Mouse (Mus musculus) inflammation-experienced regulatory T-cells (primary cell): ENCODE results near the gene Olfr530. TPM values are rescaled to one million over a fixed set of nuclear protein-coding genes. Genes with fewer than 3 reads are reported as not detected.

Experiments
- polyA plus RNA-seq, 2 experiments: library from polyadenylated mRNA; unstranded; fragments of 100-300 nt; shearing (Covaris generic); gene quantifications; one replicate each; pipeline ENCODE4 v1.2.1; 2017

Olfr530 gene
- polyA plus RNA-seq = under 1 TPM in 1 of 2 experiments, not detected in 1; 0.76 TPM

DNA sequence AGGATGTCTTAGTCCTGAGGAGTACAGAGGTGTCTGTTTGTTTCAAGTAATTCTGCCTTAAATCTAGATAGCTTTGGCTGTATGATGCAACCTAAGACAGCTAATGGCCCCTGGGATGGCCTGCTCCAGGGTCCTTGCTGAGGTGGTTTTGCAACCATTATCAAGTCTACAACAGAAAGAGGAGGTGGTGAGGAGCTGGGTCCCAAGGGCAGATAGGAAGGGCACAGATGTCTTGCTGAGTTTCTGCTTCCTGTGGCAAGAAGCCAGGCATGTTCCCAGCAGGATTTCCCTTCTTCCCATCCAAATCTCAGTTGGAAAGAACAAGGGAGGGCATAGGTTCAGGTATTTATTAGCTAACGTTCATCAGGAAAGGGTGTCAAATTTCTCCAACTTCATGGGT, at the start of gene Olfr530:
Gene Olfr530, minus strand, starts transcription at position 101 of the 400 bp plus-strand sequence.

DNA sequence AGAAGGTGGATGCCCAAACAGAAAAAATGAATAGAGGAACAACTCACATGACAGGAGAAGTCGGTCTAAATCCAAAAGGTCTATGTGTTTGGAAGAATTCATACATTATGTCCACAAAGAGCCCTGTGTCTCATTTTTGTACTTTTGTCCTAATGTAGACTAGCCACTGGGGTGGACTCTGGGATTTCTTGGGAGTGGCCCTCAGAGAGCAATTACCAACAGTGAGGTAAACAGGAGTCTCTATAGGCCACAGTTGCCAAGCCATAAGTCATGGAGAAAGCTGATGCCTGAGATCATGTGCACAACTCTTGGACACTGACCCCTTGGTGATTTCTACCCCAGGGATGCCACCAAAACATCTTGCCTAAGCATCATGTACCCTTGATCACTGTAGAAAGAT, 45.4 kb upstream of the Olfr530 start, which contains the start of gene Olfr532:
Gene Olfr532, minus strand, starts transcription at position 101 of the 400 bp plus-strand sequence.

DNA sequence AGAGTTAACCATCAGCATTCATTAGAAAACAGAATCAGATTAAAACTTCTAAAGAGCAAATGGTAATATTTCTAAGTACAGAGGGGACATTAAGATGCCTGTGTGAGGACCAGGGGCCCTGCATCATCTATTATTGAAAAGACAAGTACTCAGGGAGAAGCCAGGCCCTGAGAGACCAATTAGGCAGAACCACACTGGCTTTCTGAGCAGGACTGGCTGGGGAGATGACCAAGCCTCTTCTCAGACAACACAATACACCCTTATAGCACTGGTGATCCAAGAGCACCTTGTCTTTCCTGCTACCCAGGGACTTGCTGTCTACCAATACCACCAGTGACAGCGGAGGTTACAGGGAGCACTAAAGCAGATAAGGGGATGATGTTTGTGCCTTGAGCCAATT, 26.7 kb upstream of the Olfr530 start, which contains the start of gene Olfr531:
Gene Olfr531, minus strand, starts transcription at position 101 of the 400 bp plus-strand sequence.

DNA sequence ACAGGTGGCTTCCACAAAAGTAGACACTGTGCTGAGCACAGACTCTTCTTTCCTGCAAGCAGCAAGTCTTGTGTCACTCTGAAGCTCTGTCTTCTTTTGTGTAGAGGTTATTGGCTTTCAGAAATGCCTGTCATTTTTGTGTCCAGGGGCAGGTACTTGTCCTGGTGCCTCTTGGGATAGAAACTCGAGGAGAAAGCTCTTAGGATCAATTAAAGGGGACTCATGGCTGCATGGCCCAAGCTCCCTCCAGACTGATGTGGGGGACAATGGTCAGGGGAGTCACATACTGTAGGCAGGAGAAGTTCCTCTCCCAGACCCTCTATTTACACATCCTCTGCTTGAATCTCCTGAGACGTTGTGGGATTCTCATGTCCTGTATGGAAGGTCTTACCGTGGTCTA, 14.6 kb downstream of the Olfr530 start, which contains the start of gene Olfr60:
Gene Olfr60, minus strand, starts transcription at position 101 of the 400 bp plus-strand sequence.

DNA sequence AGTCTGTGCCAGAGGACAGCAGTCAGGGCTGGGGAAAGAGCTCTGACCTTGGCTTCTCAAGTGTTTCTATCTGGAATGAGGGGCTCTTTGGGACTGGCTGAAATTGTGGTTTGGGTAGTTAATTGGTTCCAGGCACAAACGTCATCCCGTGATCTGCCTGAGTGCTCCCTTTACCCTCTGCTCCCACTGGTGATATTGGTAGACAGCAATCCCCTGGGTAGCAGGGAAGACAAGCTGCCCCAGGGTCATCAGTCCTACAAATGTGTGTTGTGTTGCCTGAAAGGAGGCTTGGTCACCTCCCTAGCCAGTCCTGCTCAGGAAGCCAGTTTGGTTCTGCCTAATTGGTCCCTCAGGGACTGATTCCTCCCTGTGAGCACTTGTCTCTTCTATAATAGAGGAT, 42.4 kb downstream of the Olfr530 start, which contains the start of gene Olfr527:
Gene Olfr527, plus strand, starts transcription at position 301 of the 400 bp plus-strand sequence.

Other genes with a start within 250 kb of the Olfr530 start
- 10 to 100 TPM; 31.9 to 43.1 TPM for gene Mtg1, start 238.8 kb downstream of the Olfr530 start, polyA plus RNA-seq
- 1 to 10 TPM in 1 of 2 experiments, not detected in 1; 1.3 TPM for gene Sprn, start 221.5 kb downstream of the Olfr530 start, polyA plus RNA-seq
- under 1 TPM; 0.42 to 0.65 TPM for gene Olfr522, start 211.6 kb downstream of the Olfr530 start, polyA plus RNA-seq
- not detected for gene Olfr523, start 203.1 kb downstream of the Olfr530 start, polyA plus RNA-seq
- gene Olfr524, start 170.4 kb downstream of the Olfr530 start, polyA plus RNA-seq = under 1 TPM; 0.09 to 0.12 TPM
- gene Cd163l1, start 158.1 kb downstream of the Olfr530 start, polyA plus RNA-seq = 1 to 10 TPM in 1 of 2 experiments, under 1 TPM in 1; 0.06 to 1.2 TPM
- 10 to 100 TPM in 1 of 2 experiments, under 1 TPM in 1; 0.19 to 12.3 TPM for gene 5830411N06Rik, start 129.0 kb downstream of the Olfr530 start, polyA plus RNA-seq
- gene Olfr525, start 55.5 kb downstream of the Olfr530 start, polyA plus RNA-seq = 1 to 10 TPM in 1 of 2 experiments, under 1 TPM in 1; 0.36 to 1.1 TPM
- gene Olfr527, start 42.3 kb downstream of the Olfr530 start, polyA plus RNA-seq = not detected
- under 1 TPM; 0.30 to 0.80 TPM for gene Olfr60, start 14.7 kb downstream of the Olfr530 start, polyA plus RNA-seq
- gene Olfr531, start 26.6 kb upstream of the Olfr530 start, polyA plus RNA-seq = under 1 TPM; 0.05 to 0.76 TPM
- 1 to 10 TPM in 1 of 2 experiments, under 1 TPM in 1; 0.29 to 1.4 TPM for gene Olfr532, start 45.3 kb upstream of the Olfr530 start, polyA plus RNA-seq
- under 1 TPM in 1 of 2 experiments, not detected in 1; 0.67 TPM for gene Olfr533, start 87.0 kb upstream of the Olfr530 start, polyA plus RNA-seq
- gene Olfr535, start 107.9 kb upstream of the Olfr530 start, polyA plus RNA-seq = under 1 TPM in 1 of 2 experiments, not detected in 1; 0.04 TPM
- not detected for gene Olfr536, start 131.1 kb upstream of the Olfr530 start, polyA plus RNA-seq
- gene Olfr538, start 191.6 kb upstream of the Olfr530 start, polyA plus RNA-seq = not detected
- under 1 TPM; 0.06 to 0.12 TPM for gene Olfr46, start 224.9 kb upstream of the Olfr530 start, polyA plus RNA-seq